8 mouse cellular contexts compared by ENCODE assay signal in genomic region chr19:46644793-46645602, GRCm38 (mm10). TPM values are rescaled to one million over a fixed set of nuclear protein-coding genes. Genes with fewer than 3 reads are reported as not detected.
DNase-seq lines count a peak whose midpoint lies in the region; ATAC-seq lines count a peak whose summit lies in the region.

No protein-coding gene starts in this region.

- no peaks in the 10 kb centered on the region for H3K9me3 ChIP-seq in forebrain, embryonic 13.5 days (replicated peaks)
- no peaks in the 10 kb centered on the region for H3K9me3 ChIP-seq in liver, embryonic 11.5 days (ENCODE audit: control insufficient read depth, low read length)

- WGBS in forebrain, embryonic 13.5 days: 35% methylated on average over 12 of the region's 12 CpGs
- WGBS in liver, embryonic 11.5 days: 55% methylated on average over 12 of the region's 12 CpGs

- H3K9ac ChIP-seq in forebrain, embryonic 13.5 days: peak overlapping the region; percentile 12; the same call in 1 of the 2 replicates
- H3K9ac ChIP-seq in liver, embryonic 11.5 days (ENCODE audit: low read depth, low read length): no peak overlapping the region

- no peak overlapping the region for H3K4me3 ChIP-seq in forebrain, embryonic 13.5 days
- H3K4me3 ChIP-seq in liver, embryonic 11.5 days (ENCODE audit: low read depth, low read length): no peak overlapping the region

- H3K4me2 ChIP-seq in forebrain, embryonic 13.5 days: 0 out of 2 replicates have a peak overlapping the region, but pooled peaks have one; percentile 7
- H3K4me2 ChIP-seq in liver, embryonic 11.5 days: no peak overlapping the region

- peaks cover 30% of the 10 kb centered on the region for H3K36me3 ChIP-seq in forebrain, embryonic 13.5 days (ENCODE audit: poor library complexity, severe bottlenecking)
- H3K36me3 ChIP-seq in liver, embryonic 11.5 days (ENCODE audit: control insufficient read depth, insufficient read depth, low read length): peaks cover 4% of the 10 kb centered on the region; the same call in 1 of the 2 replicates

- H3K27ac ChIP-seq in forebrain, embryonic 13.5 days: peak overlapping the region; percentile 61
- H3K27ac ChIP-seq in liver, embryonic 11.5 days (ENCODE audit: low read depth, low read length): peak overlapping the region; percentile 16; the same call in 1 of the 2 replicates

- ATAC-seq in forebrain, embryonic 13.5 days: peak; percentile 55
- ATAC-seq in liver, embryonic 11.5 days (replicated peaks; ENCODE audit: low FRiP score): no peak

- no peaks in the 10 kb centered on the region for H3K27me3 ChIP-seq in forebrain, embryonic 13.5 days
- H3K27me3 ChIP-seq in liver, embryonic 11.5 days (replicated peaks; ENCODE audit: control insufficient read depth, insufficient read depth, low read length): no peaks in the 10 kb centered on the region

- peak; percentile 43 for DNase-seq in retina, postnatal 1 day
- DNase-seq in retina, embryonic 14.5 days (ENCODE audit: low spot score): no peak
- DNase-seq in heart, postnatal 4 days: peak; percentile 79
- DNase-seq in liver, embryonic 11.5 days (ENCODE audit: low spot score): no peak
- peak; percentile 36 for DNase-seq in ovary, postnatal 14 days (ENCODE audit: low spot score)
- no peak for DNase-seq in right cerebral cortex, adult 18-20 months
- DNase-seq in thymus, postnatal 25 days: no peak

- peaks cover 53% of the 10 kb centered on the region for H3K4me1 ChIP-seq in forebrain, embryonic 13.5 days
- peaks cover 42% of the 10 kb centered on the region for H3K4me1 ChIP-seq in liver, embryonic 11.5 days (replicated peaks; ENCODE audit: control insufficient read depth, insufficient read depth, low read length)

RNA-seq across cellular contexts. Expression of gene Cyp17a1, which starts 28.0 kb away (rescaled TPM):
- not detected in 2 replicates for polyA plus RNA-seq in forebrain, embryonic 13.5 days (2015; fragmentation: Nextera tagmentation; extraction: Ambion mirVana)
- total RNA-seq in heart, postnatal 4 days (2021): under 1 TPM in 1 of 2 experiments, not detected in 1; 0.23 TPM
- 0.27 and 0.30 TPM in 2 replicates for polyA plus RNA-seq in liver, embryonic 11.5 days (2014; fragmentation: Nextera tagmentation; extraction: Ambion mirVana)

RNA-seq across cellular contexts. Expression of gene Borcs7, which starts 44.7 kb away (rescaled TPM):
- polyA plus RNA-seq in forebrain, embryonic 13.5 days (2015; fragmentation: Nextera tagmentation; extraction: Ambion mirVana): 14.3 and 16.5 TPM in 2 replicates
- total RNA-seq in heart, postnatal 4 days (2021): 10 to 100 TPM; 11.7 to 12.8 TPM
- 9.9 and 13.8 TPM in 2 replicates for polyA plus RNA-seq in liver, embryonic 11.5 days (2014; fragmentation: Nextera tagmentation; extraction: Ambion mirVana)

RNA-seq across cellular contexts. Expression of gene Wbp1l, which starts 46.1 kb away (rescaled TPM):
- 33.1 and 36.5 TPM in 2 replicates for polyA plus RNA-seq in forebrain, embryonic 13.5 days (2015; fragmentation: Nextera tagmentation; extraction: Ambion mirVana)
- 10 to 100 TPM; 60.5 to 61.2 TPM for total RNA-seq in heart, postnatal 4 days (2021)
- polyA plus RNA-seq in liver, embryonic 11.5 days (2014; fragmentation: Nextera tagmentation; extraction: Ambion mirVana): 36.6 and 40.7 TPM in 2 replicates

Comparison
In these comparisons a context has a peak if more than half of its experiments do, and no peak if none do; other contexts are left out.
1. DNase-seq: peak in retina, postnatal 1 day (single experiment), heart, postnatal 4 days (single experiment) and ovary, postnatal 14 days (single experiment); none in retina, embryonic 14.5 days (single experiment), liver, embryonic 11.5 days (single experiment), right cerebral cortex, adult 18-20 months (single experiment) and thymus, postnatal 25 days (single experiment).